Mouse (Mus musculus) urinary bladder, adult 2 months (tissue): ENCODE measurements around the gene Chmp5. TPM values are rescaled to one million over a fixed set of nuclear protein-coding genes. Genes with fewer than 3 reads are reported as not detected.

Source experiments
- polyA plus RNA-seq: library from polyadenylated mRNA; depleted of rRNA; stranded (reverse); fragments of >200 nt; gene quantifications from 2 replicates; pipeline ENCODE4 v1.2.3, GENCODE M21; 2012; rRNA removed

Chmp5 gene
- polyA plus RNA-seq, 1 experiment = 115 TPM

Other genes starting within 250 kb of the Chmp5 start
- gene Aptx, start 245.2 kb upstream of the Chmp5 start, polyA plus RNA-seq = 17.5 and 19.3 TPM in 2 replicates
- 47.7 and 61.5 TPM in 2 replicates for gene Dnaja1, start 226.3 kb upstream of the Chmp5 start, polyA plus RNA-seq
- gene Smu1, start 190.5 kb upstream of the Chmp5 start, polyA plus RNA-seq = 52.9 and 64.9 TPM in 2 replicates
- 55.9 and 66.7 TPM in 2 replicates for gene B4galt1, start 94.4 kb upstream of the Chmp5 start, polyA plus RNA-seq
- gene Spink4, start 28.4 kb upstream of the Chmp5 start, polyA plus RNA-seq = 0.37 TPM in 1 of 2 replicates, not detected in the other
- 126 and 153 TPM in 2 replicates for gene Bag1, start 113 bp upstream of the Chmp5 start, polyA plus RNA-seq
- gene Nfx1, start 22.5 kb downstream of the Chmp5 start, polyA plus RNA-seq = 60.1 and 61.1 TPM in 2 replicates
- 1.6 and 2.4 TPM in 2 replicates for gene Aqp7, start 99.7 kb downstream of the Chmp5 start, polyA plus RNA-seq
- gene Aqp3, start 149.8 kb downstream of the Chmp5 start, polyA plus RNA-seq = 516 and 601 TPM in 2 replicates
- 25.9 and 29.9 TPM in 2 replicates for gene Nol6, start 176.0 kb downstream of the Chmp5 start, polyA plus RNA-seq
- gene Ube2r2, start 187.3 kb downstream of the Chmp5 start, polyA plus RNA-seq = 217 and 240 TPM in 2 replicates